Mouse (Mus musculus): ENCODE data around the gene Arsa. TPM values are rescaled to one million over a fixed set of nuclear protein-coding genes. Genes with fewer than 3 reads are reported as not detected.

The Arsa gene
- polyA plus RNA-seq, 1 experiment from 2014 or later = 10.0 TPM

DNA sequence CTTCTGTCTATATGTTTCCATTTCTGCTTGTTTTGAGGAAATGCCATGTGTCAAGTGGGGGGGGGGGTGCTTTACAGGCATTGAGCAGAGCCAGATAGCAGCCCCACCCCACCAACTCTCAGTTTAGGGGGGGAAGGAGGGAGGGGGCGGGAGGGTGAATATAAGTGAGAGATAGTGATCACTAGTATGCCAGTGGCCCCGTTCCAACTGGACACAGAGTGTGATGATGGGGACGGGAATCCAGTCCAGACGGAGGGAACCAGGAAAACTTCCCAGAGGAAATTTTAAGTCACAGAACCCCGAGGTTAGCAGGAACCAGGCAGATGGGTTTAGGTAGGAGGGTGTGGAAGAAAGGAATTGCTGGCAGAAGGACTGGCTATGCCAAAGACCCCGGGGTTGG lies 21.6 kb downstream of the Arsa start:
- DNase-seq (ENCODE audit: low spot score) (no peak), ATAC-seq (ENCODE audit: low FRiP score) (no peak)
- Histone ChIP-seq H3K27me3 (ENCODE audit: control insufficient read depth, insufficient read depth, low read length) (peaks cover 7% of the 10 kb centered on the region), H3K4me2 (replicated peaks; ENCODE audit: low read depth, low read length) (peak overlapping the region; percentile 83; the same call in 1 of the 2 replicates), H3K36me3 (ENCODE audit: control insufficient read depth, insufficient read depth, low read length) (peaks cover 7% of the 10 kb centered on the region; the same call in 1 of the 2 replicates), H3K27ac (ENCODE audit: low read depth, low read length) (no peak overlapping the region), H3K9me3 (ENCODE audit: control insufficient read depth, low read length) (no peaks in the 10 kb centered on the region), H3K4me3 (ENCODE audit: low read depth, low read length) (no peak overlapping the region; the same call in 1 of the 2 replicates), H3K4me1 (replicated peaks; ENCODE audit: control insufficient read depth, insufficient read depth, low read length) (peaks cover 8% of the 10 kb centered on the region; the same call in 1 of the 2 replicates), H3K9ac (ENCODE audit: low read depth, low read length) (no peak overlapping the region)
- 89% methylated on average over 6 of the region's 6 CpGs for WGBS

DNA sequence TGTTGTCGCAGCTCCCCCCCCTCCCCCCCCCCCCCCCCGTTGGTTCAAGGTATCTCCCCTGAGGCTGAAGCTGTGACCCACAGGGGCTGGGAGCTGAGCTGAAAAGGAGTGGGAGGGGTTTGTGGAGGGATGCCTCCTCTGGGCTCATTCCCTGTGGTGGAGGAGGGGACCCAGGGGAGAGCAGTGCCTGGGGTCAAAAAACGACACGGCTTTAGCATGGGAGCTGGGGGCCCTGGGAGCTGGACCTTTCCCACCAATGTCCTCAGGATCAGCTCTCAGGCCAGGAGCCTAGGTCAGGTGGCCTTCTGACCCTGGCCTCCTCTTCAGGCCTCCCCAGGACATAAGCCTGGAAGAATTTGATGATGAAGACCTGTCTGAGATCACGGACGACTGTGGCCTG lies 22.4 kb downstream of the Arsa start:
- Histone ChIP-seq H3K36me3 (ENCODE audit: control insufficient read depth, insufficient read depth, low read length) (peaks cover 6% of the 10 kb centered on the region; the same call in 1 of the 2 replicates), H3K4me1 (replicated peaks; ENCODE audit: control insufficient read depth, insufficient read depth, low read length) (peaks cover 8% of the 10 kb centered on the region; the same call in 1 of the 2 replicates), H3K4me2 (replicated peaks; ENCODE audit: low read depth, low read length) (peak overlapping the region; percentile 83), H3K9me3 (ENCODE audit: control insufficient read depth, low read length) (no peaks in the 10 kb centered on the region), H3K27me3 (ENCODE audit: control insufficient read depth, insufficient read depth, low read length) (peaks cover 7% of the 10 kb centered on the region), H3K27ac (ENCODE audit: low read depth, low read length) (peak overlapping the region; percentile 51), H3K4me3 (ENCODE audit: low read depth, low read length) (peak overlapping the region; percentile 75), H3K9ac (ENCODE audit: low read depth, low read length) (peak overlapping the region; percentile 77)
- peak; percentile 17 for DNase-seq (ENCODE audit: low spot score)
- ATAC-seq (ENCODE audit: low FRiP score) = peak; percentile 53
- 19% methylated on average over 4 of the region's 6 CpGs for WGBS

DNA sequence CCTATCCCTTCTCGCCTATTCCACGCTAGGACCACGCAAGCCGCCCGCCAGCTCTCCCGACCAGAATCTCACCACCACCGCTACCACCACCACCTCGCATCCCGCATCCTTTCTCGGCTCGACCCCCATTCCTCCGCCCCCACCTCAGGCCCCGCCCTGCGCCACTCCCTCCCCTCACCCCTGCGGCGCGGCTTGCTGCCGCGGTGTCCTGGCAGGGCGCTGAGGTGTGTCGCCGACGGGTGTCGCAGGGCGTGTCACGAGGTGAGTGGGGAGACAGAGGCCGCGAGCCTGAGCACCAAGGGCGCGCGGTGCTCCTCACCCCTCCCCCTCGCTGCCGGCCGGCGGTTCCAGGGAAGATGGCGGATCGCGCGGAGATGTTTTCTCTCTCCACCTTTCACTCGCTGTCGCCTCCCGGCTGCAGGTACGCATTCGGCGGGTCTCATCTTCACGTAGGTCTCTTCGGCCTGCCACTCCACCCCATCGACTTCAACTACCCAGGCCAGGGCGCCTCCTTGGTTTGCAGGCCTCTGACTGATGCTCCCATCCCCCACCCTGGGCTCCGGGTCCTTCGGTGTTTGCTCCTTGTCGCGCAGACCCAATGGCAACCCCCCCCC lies 23.3 kb downstream of the Arsa start, which contains the start of gene Mapk8ip2:
Mapk8ip2 (plus strand) TSS at position 49 of the 614 bp plus-strand sequence.
- peak within 1 kb of the TSS; percentile 51 for H3K27ac ChIP-seq (ENCODE audit: low read depth, low read length)
- peak within 1 kb of the TSS; percentile 77 for H3K9ac ChIP-seq (ENCODE audit: low read depth, low read length)
- under 1% methylated on average over 46 of the region's 53 CpGs for WGBS
- peaks cover 6% of the 10 kb centered on the region; the same call in 1 of the 2 replicates for H3K36me3 ChIP-seq (ENCODE audit: control insufficient read depth, insufficient read depth, low read length)
- no peaks in the 10 kb centered on the region for H3K9me3 ChIP-seq (ENCODE audit: control insufficient read depth, low read length)
- peak within 1 kb of the TSS; percentile 75 for H3K4me3 ChIP-seq (ENCODE audit: low read depth, low read length)
- H3K4me1 ChIP-seq (replicated peaks; ENCODE audit: control insufficient read depth, insufficient read depth, low read length) = peaks cover 8% of the 10 kb centered on the region; the same call in 1 of the 2 replicates
- peak; percentile 81 for ATAC-seq (ENCODE audit: low FRiP score)
- peak within 1 kb of the TSS; percentile 83 for H3K4me2 ChIP-seq (replicated peaks; ENCODE audit: low read depth, low read length)
- peak; percentile 74 for DNase-seq (ENCODE audit: low spot score)
- H3K27me3 ChIP-seq (ENCODE audit: control insufficient read depth, insufficient read depth, low read length) = peaks cover 7% of the 10 kb centered on the region

DNA sequence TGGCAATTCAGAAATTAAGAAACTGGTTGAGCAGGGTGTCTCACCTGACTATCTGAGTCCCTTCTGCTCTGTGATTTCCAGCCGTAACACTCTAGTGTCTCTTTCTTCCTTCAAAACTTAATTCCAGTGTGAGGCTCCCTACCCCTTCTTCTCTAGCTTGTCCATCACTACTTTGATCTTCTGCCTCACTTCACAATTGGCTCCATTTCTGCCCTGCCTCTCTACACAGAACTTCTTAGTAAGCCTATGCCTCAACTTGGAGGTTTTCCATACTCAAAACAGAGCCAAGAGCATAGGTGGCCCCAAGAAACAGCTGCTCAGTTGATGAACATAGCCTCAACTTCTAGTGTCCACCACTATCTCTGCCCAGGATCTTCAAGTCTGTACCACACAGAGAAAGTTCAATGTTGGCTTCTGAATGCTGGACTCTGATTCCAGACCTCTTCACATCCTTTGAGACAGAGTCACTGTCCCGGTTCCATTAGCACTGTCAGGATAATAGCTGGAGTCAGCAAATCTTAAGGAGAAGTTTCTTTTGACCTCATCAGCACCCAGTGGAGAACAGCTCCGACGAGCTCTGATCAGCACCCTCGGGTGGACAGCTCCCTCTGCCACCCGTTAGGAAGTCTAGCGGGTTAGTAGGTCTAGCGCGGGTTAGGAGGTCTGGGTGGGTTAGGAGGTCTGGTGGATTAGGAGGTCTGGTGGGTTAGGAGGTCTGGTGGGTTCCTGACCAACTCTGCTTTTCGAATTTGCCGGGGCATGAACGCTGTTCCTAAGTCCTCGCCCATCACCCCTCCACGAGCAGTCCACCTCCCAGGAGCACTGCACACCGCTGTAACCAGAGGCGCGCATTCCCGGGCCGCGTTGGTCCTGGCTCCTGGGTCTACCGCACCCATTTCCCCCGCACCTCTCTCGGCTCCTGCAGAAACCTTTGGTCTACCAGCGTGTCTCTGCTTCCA lies 24.0 kb downstream of the Arsa start:
- H3K9ac ChIP-seq (ENCODE audit: low read depth, low read length) = peak overlapping the region; percentile 77

DNA sequence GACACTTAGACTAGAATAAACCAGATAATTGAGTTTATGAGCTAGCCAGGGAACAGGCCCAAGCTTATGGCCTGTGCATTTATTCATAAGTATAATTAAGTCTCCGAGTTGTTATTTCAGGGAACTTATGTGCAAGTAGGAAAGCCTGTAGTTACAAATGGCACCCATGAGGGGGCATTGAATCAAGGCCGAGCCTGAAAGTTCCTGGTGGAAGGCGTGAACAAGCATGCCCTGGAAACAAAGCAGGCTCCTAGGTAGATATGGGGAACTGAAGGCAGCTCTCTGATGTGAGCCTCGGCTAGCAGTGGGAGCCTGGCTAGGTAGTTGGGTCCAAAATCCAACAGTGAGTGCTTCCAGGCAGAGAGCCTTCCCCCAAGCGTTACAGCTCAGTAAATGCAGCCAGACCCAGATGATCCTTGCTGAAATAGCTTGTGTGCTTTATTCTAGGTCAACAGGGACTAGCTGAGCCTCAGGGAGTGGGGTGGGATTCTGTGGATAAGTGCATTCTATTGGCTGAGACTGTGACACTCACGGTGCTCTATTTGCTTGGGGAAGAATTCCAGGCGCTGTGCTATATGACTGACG lies 34.6 kb downstream of the Arsa start:
- no peaks in the 10 kb centered on the region for H3K36me3 ChIP-seq (ENCODE audit: control insufficient read depth, insufficient read depth, low read length)
- no peaks in the 10 kb centered on the region for H3K9me3 ChIP-seq (ENCODE audit: control insufficient read depth, low read length)
- H3K27me3 ChIP-seq (ENCODE audit: control insufficient read depth, insufficient read depth, low read length) = no peaks in the 10 kb centered on the region
- no peak overlapping the region for H3K27ac ChIP-seq (ENCODE audit: low read depth, low read length)
- no peak for ATAC-seq (ENCODE audit: low FRiP score)
- no peak overlapping the region for H3K9ac ChIP-seq (ENCODE audit: low read depth, low read length)
- H3K4me2 ChIP-seq (replicated peaks; ENCODE audit: low read depth, low read length) = no peak overlapping the region
- no peaks in the 10 kb centered on the region for H3K4me1 ChIP-seq (replicated peaks; ENCODE audit: control insufficient read depth, insufficient read depth, low read length)
- H3K4me3 ChIP-seq (ENCODE audit: low read depth, low read length) = no peak overlapping the region
- peak; percentile 26 for DNase-seq (ENCODE audit: low spot score)
- WGBS = 45% methylated on average over 8 of the region's 8 CpGs

More for the DNA sequence above, 24.0 kb downstream of the Arsa start:
- Histone ChIP-seq H3K4me1 (replicated peaks; ENCODE audit: control insufficient read depth, insufficient read depth, low read length) (peaks cover 8% of the 10 kb centered on the region; the same call in 1 of the 2 replicates), H3K27me3 (ENCODE audit: control insufficient read depth, insufficient read depth, low read length) (peaks cover 7% of the 10 kb centered on the region), H3K9me3 (ENCODE audit: control insufficient read depth, low read length) (no peaks in the 10 kb centered on the region), H3K4me3 (ENCODE audit: low read depth, low read length) (peak overlapping the region; percentile 75), H3K27ac (ENCODE audit: low read depth, low read length) (peak overlapping the region; percentile 51), H3K36me3 (ENCODE audit: control insufficient read depth, insufficient read depth, low read length) (peaks cover 6% of the 10 kb centered on the region; the same call in 1 of the 2 replicates), H3K4me2 (replicated peaks; ENCODE audit: low read depth, low read length) (peak overlapping the region; percentile 83)
- peak; percentile 74 for ATAC-seq (ENCODE audit: low FRiP score)
- 5% methylated on average over 24 of the region's 24 CpGs for WGBS
- DNase-seq (ENCODE audit: low spot score) = peak; percentile 74

DNA sequence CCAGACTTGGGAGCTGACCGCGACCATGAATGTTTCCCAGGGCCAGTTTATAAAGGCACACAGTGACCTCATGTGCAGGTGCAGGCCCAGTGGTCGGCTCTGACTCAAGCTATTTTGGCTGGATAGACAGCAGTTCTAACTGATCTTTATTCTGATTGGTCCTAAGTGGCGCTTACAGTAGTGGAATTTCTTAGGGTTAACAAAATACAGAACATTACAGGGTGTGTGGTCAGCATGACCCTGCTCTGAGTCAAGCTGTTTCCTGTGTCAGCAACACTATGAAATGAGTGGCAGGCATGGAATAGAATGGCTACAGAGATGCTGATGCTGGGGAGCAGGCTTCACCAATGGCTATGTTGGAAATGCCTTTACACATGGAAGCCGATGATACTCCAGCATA lies 41.3 kb downstream of the Arsa start:
- 89% methylated on average over 5 of the region's 5 CpGs for WGBS
- DNase-seq (ENCODE audit: low spot score) = no peak
- H3K4me1 ChIP-seq (replicated peaks; ENCODE audit: control insufficient read depth, insufficient read depth, low read length) = no peaks in the 10 kb centered on the region
- H3K4me3 ChIP-seq (ENCODE audit: low read depth, low read length) = no peak overlapping the region
- ATAC-seq (ENCODE audit: low FRiP score) = no peak
- no peak overlapping the region for H3K9ac ChIP-seq (ENCODE audit: low read depth, low read length)
- H3K4me2 ChIP-seq (replicated peaks; ENCODE audit: low read depth, low read length) = no peak overlapping the region
- no peaks in the 10 kb centered on the region for H3K27me3 ChIP-seq (ENCODE audit: control insufficient read depth, insufficient read depth, low read length)
- H3K9me3 ChIP-seq (ENCODE audit: control insufficient read depth, low read length) = no peaks in the 10 kb centered on the region
- no peak overlapping the region for H3K27ac ChIP-seq (ENCODE audit: low read depth, low read length)
- no peaks in the 10 kb centered on the region for H3K36me3 ChIP-seq (ENCODE audit: control insufficient read depth, insufficient read depth, low read length)

DNA sequence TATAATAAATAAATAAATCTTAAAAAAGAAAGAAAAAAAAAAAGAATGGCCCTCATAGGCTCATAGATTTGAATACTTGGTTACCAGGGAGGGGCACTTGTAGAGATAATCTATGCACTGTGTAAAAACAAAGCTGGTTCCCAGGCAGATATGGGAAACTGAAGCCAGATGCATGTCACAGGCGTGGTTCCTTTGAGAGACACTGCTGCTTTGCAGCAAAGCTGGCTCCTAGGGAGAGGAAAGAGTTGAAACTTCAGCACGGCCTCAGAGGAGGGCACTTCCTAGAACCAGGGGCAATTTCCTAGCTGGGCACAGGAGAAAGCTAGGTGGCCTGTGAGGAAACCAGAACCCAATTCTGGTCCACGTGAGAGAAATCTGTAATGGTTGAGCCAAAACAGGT lies 43.1 kb downstream of the Arsa start:
- no peak for DNase-seq (ENCODE audit: low spot score)
- H3K4me1 ChIP-seq (replicated peaks; ENCODE audit: control insufficient read depth, insufficient read depth, low read length) = no peaks in the 10 kb centered on the region; the same call in 1 of the 2 replicates
- ATAC-seq (ENCODE audit: low FRiP score) = no peak
- H3K9me3 ChIP-seq (ENCODE audit: control insufficient read depth, low read length) = no peaks in the 10 kb centered on the region
- no peaks in the 10 kb centered on the region for H3K36me3 ChIP-seq (ENCODE audit: control insufficient read depth, insufficient read depth, low read length)
- H3K4me3 ChIP-seq (ENCODE audit: low read depth, low read length) = no peak overlapping the region
- no peak overlapping the region for H3K27ac ChIP-seq (ENCODE audit: low read depth, low read length)
- 71% methylated on average over 3 of the region's 3 CpGs for WGBS
- H3K9ac ChIP-seq (ENCODE audit: low read depth, low read length) = no peak overlapping the region
- H3K27me3 ChIP-seq (ENCODE audit: control insufficient read depth, insufficient read depth, low read length) = no peaks in the 10 kb centered on the region
- H3K4me2 ChIP-seq (replicated peaks; ENCODE audit: low read depth, low read length) = no peak overlapping the region

DNA sequence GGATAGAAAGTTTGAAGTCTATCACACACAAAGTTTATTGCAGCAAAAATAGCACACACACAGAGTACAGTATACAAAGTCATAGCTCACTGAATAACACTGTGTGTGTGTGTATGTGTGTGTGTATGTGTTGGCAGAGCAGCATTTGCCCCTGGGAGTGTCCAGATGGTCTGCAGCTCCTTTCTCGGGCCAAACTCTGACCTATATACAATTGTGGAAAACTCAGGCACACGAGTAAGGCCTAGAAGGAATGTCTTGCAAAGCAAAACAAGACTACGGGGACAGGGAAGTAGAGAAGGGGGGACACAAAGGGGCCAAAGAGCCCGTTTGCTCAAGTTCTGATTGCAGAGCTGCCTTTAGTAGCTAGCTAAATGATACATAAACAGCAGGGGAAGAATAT lies 44.3 kb downstream of the Arsa start:
- H3K9ac ChIP-seq (ENCODE audit: low read depth, low read length) = no peak overlapping the region
- WGBS = 72% methylated on average over 4 of the region's 4 CpGs
- no peaks in the 10 kb centered on the region for H3K27me3 ChIP-seq (ENCODE audit: control insufficient read depth, insufficient read depth, low read length)
- no peaks in the 10 kb centered on the region for H3K36me3 ChIP-seq (ENCODE audit: control insufficient read depth, insufficient read depth, low read length)
- H3K4me2 ChIP-seq (replicated peaks; ENCODE audit: low read depth, low read length) = no peak overlapping the region
- H3K4me3 ChIP-seq (ENCODE audit: low read depth, low read length) = no peak overlapping the region
- H3K27ac ChIP-seq (ENCODE audit: low read depth, low read length) = no peak overlapping the region
- DNase-seq (ENCODE audit: low spot score) (no peak), ATAC-seq (ENCODE audit: low FRiP score) (no peak)
- H3K4me1 ChIP-seq (replicated peaks; ENCODE audit: control insufficient read depth, insufficient read depth, low read length) = no peaks in the 10 kb centered on the region; the same call in 1 of the 2 replicates
- no peaks in the 10 kb centered on the region for H3K9me3 ChIP-seq (ENCODE audit: control insufficient read depth, low read length)

All from hindbrain, embryonic 11.5 days (tissue).